Mouse (Mus musculus) stomach, embryonic 16.5 days (tissue): ENCODE measurements around the gene Zc3h7b. TPM values are rescaled to one million over a fixed set of nuclear protein-coding genes. Genes with fewer than 3 reads are reported as not detected.
A peak's percentile ranks its signal among the peaks of the same experiment; 100 is the strongest.

ENCODE experiments used
- ATAC-seq: fragments of 200-750 bp; cut with Nextera tagmentation; 2 replicates; pipeline ENCODE4 v1.8.0; 2017; ENCODE audit warnings: moderate number of reproducible peaks, moderate TSS enrichment; ENCODE audit not compliant: insufficient read depth, low FRiP score
- H3K27ac ChIP-seq: fragments of 300-500 bp; sonication (generic); 2 replicates; pipeline ENCODE4 v1.5.1; 2014; ENCODE audit warnings: low read length
- H3K27me3 ChIP-seq: fragments of 300-500 bp; sonication (generic); 2 replicates; pipeline ENCODE4 v1.6.1; 2014; ENCODE audit warnings: low read length, control low read depth, mixed read lengths; ENCODE audit not compliant: control insufficient read depth, insufficient read depth
- H3K36me3 ChIP-seq: fragments of 300-500 bp; sonication (generic); 2 replicates; pipeline ENCODE4 v1.6.1; 2014; ENCODE audit warnings: low read length; ENCODE audit not compliant: control insufficient read depth, insufficient read depth
- H3K4me1 ChIP-seq: fragments of 300-500 bp; sonication (generic); 2 replicates; pipeline ENCODE4 v1.6.1; 2014; ENCODE audit warnings: low read length, control low read depth, mixed read lengths; ENCODE audit not compliant: control insufficient read depth, insufficient read depth
- H3K4me2 ChIP-seq: fragments of 300-500 bp; sonication (generic); 2 replicates; pipeline ENCODE4 v1.6.1; 2014; ENCODE audit warnings: low read depth, low read length, mixed read lengths
- H3K4me3 ChIP-seq: fragments of 300-500 bp; sonication (generic); replicated peaks from 2 replicates; pipeline ENCODE4 v1.5.1; 2014; ENCODE audit warnings: mild to moderate bottlenecking, low read length
- H3K9ac ChIP-seq: fragments of 300-500 bp; sonication (generic); 2 replicates; pipeline ENCODE4 v1.6.1; 2014; ENCODE audit warnings: low read length
- H3K9me3 ChIP-seq: fragments of 300-500 bp; sonication (generic); replicated peaks from 2 replicates; pipeline ENCODE4 v1.6.1; 2016; ENCODE audit warnings: low read length, control low read depth; ENCODE audit not compliant: control insufficient read depth
- WGBS: fragments of 180-500 bp; shearing (Covaris S2); extraction: QIAGEN DNeasy Blood & Tissue Kit; methylation state at CpG from one replicate; pipeline ENCODE4 v1.1.7; 2014; 5-methylcytosine and 5-hydroxymethylcytosine counted together
- polyA plus RNA-seq: library from polyadenylated mRNA; unstranded; fragments of >200 nt; fragmentation: Nextera tagmentation; extraction: Ambion mirVana; gene quantifications from 2 replicates; pipeline ENCODE4 v1.2.1, GENCODE M21; 2015

Zc3h7b gene
- polyA plus RNA-seq, 1 experiment from 2014 or later, result 23.9 TPM

- Histone ChIP-seq H3K36me3 (no peaks in the 10 kb centered on the region), H3K4me2 (no peak overlapping the region), H3K27ac (no peak overlapping the region), H3K27me3 (no peaks in the 10 kb centered on the region), H3K4me3 (no peak overlapping the region), H3K9ac (no peak overlapping the region), H3K9me3 (no peaks in the 10 kb centered on the region), H3K4me1 (peaks cover 9% of the 10 kb centered on the region)
- 78% methylated on average over 6 of the region's 6 CpGs for WGBS
- no peak for ATAC-seq
Measured at GRCm38 (mm10) chr15:81797861-81798260, 53.0 kb downstream of the Zc3h7b start.

DNA sequence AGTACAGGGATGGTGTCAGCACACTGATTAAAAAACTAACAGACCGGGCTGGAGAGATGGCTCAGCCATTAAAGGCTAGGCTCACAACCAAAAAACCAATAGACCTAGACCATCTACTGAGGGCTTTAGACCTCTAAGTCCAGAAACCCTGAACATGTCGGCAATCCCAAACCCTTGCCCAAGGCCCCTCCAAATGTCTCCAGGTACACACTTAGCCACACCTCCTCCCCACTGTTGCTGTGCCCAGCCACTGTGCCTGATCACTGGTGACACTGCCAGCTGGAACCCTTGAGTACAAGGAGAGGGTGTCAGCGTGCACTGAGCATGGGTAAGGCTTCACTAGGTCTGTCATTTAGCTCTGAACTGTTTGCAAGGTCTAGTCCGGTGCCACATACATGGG, 53.6 kb downstream of the Zc3h7b start:
- Histone ChIP-seq H3K4me1 (peaks cover 14% of the 10 kb centered on the region), H3K36me3 (no peaks in the 10 kb centered on the region), H3K27ac (no peak overlapping the region), H3K4me3 (no peak overlapping the region), H3K9me3 (no peaks in the 10 kb centered on the region), H3K4me2 (no peak overlapping the region), H3K9ac (no peak overlapping the region), H3K27me3 (no peaks in the 10 kb centered on the region)
- WGBS, result 81% methylated on average over 4 of the region's 4 CpGs
- no peak for ATAC-seq

- H3K4me3 ChIP-seq, result no peak overlapping the region
- H3K36me3 ChIP-seq, result no peaks in the 10 kb centered on the region
- H3K4me1 ChIP-seq, result peaks cover 30% of the 10 kb centered on the region
- no peak overlapping the region for H3K4me2 ChIP-seq
- H3K27me3 ChIP-seq, result no peaks in the 10 kb centered on the region
- H3K9me3 ChIP-seq, result no peaks in the 10 kb centered on the region
- ATAC-seq, result no peak
- no peak overlapping the region for H3K9ac ChIP-seq
- 68% methylated on average over 3 of the region's 3 CpGs for WGBS
- no peak overlapping the region for H3K27ac ChIP-seq
Measured at GRCm38 (mm10) chr15:81800391-81800790, 55.5 kb downstream of the Zc3h7b start.

DNA sequence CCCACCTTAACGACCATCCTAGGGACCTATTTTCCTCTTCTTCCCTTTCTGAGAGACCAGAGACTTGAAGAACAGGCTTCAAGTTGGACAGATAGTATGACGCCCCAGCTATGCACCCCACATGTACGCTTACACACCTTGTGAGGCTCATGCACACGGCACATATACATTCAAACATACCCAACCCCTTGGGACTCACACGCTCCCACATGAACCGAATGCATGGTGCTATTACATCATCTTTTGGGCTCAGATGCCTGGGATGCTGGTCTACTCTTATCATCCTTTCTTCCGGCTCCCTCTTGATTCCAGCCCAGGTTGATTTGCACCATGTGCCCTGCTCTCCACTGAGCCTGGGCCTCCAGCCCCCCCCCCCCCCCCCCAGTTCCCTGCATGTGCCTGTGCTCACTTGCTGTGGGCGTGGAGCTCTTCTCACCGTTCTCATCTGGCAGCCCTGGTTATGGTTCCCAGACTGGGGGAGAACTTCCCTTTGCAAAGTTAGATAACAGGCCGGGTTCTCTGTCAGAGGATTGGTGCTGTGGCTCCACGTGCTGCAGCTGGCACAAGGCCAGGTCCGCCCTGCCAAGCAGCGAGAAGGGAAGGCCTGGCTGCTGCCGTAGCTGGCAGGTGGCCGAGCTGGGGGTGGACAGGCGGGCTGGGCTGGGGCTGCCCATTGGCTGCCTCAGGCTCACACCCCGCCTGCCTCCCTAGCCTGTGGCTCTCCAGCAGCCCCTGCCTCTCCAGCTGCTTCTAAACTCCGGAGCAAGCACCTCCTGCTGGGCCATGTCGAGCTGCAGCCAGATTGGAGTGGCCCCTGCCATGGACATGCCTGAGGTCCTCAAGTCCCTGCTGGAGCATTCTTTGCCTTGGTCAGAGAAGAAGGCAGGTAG, 57.4 kb downstream of the Zc3h7b start, which contains the start of gene Tef:
Gene Tef (plus strand): TSS at position 421 of the 890 bp plus-strand sequence.
- Histone ChIP-seq H3K9ac (peak within 1 kb of the TSS; percentile 71), H3K36me3 (no peaks in the 10 kb centered on the region), H3K9me3 (no peaks in the 10 kb centered on the region), H3K4me3 (peak within 1 kb of the TSS; percentile 47), H3K4me2 (peak within 1 kb of the TSS; percentile 81), H3K27ac (peak within 1 kb of the TSS; percentile 81), H3K27me3 (no peaks in the 10 kb centered on the region), H3K4me1 (peaks cover 32% of the 10 kb centered on the region)
- 15% methylated on average over 19 of the region's 19 CpGs for WGBS
- ATAC-seq, result peak; percentile 98

GRCm38 (mm10) chr15:81802941-81803351, 58.1 kb downstream of the Zc3h7b start:
- no peaks in the 10 kb centered on the region for H3K9me3 ChIP-seq
- no peaks in the 10 kb centered on the region for H3K27me3 ChIP-seq
- H3K9ac ChIP-seq, result peak overlapping the region; percentile 71
- H3K36me3 ChIP-seq, result no peaks in the 10 kb centered on the region
- peak overlapping the region; percentile 72 for H3K27ac ChIP-seq
- H3K4me3 ChIP-seq, result peak overlapping the region; percentile 47
- ATAC-seq, result peak; percentile 14
- 9% methylated on average over 8 of the region's 8 CpGs for WGBS
- H3K4me1 ChIP-seq, result peaks cover 32% of the 10 kb centered on the region
- peak overlapping the region; percentile 81 for H3K4me2 ChIP-seq

- peak overlapping the region; percentile 81 for H3K4me2 ChIP-seq
- peak overlapping the region; percentile 47 for H3K4me3 ChIP-seq
- peak overlapping the region; percentile 71 for H3K9ac ChIP-seq
- ATAC-seq, result no peak
- 43% methylated on average over 4 of the region's 4 CpGs for WGBS
- H3K36me3 ChIP-seq, result no peaks in the 10 kb centered on the region
- H3K27ac ChIP-seq, result peak overlapping the region; percentile 72
- H3K27me3 ChIP-seq, result no peaks in the 10 kb centered on the region
- peaks cover 32% of the 10 kb centered on the region for H3K4me1 ChIP-seq
- no peaks in the 10 kb centered on the region for H3K9me3 ChIP-seq
Measured at GRCm38 (mm10) chr15:81803425-81803951, 58.6 kb downstream of the Zc3h7b start.

- no peak overlapping the region for H3K27ac ChIP-seq
- ATAC-seq, result no peak
- H3K9ac ChIP-seq, result peak overlapping the region; percentile 43; the same call in 1 of the 2 replicates
- H3K36me3 ChIP-seq, result no peaks in the 10 kb centered on the region
- WGBS, result 72% methylated on average over 1 of the region's 1 CpGs
- peak overlapping the region; percentile 81 for H3K4me2 ChIP-seq
- no peaks in the 10 kb centered on the region for H3K9me3 ChIP-seq
- H3K27me3 ChIP-seq, result no peaks in the 10 kb centered on the region
- 0 out of 2 replicates have a peak overlapping the region, but pooled peaks have one; percentile 47 for H3K4me3 ChIP-seq
- peaks cover 36% of the 10 kb centered on the region for H3K4me1 ChIP-seq
Measured at GRCm38 (mm10) chr15:81804172-81804571, 59.3 kb downstream of the Zc3h7b start.

DNA sequence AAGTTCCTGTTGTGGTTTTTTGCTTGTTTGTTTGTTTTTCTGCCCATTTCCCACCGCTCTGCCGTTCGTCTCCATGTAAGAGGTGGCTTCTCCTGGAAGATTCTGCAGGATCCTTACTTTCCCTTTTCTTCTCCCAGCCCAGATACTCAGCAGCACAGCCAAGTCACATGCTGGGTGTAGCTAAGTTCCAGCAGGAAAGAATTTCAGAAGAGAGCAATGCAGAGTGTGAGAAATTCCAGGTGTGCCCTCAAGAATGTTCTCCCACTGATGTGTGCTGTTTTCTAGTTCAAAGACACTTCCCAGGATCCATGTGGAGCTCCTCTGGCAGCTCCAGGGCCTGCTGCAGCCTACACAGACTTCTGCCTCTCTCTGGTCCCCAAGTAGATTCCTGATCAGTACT, 60.0 kb downstream of the Zc3h7b start:
- H3K27me3 ChIP-seq, result no peaks in the 10 kb centered on the region
- H3K4me1 ChIP-seq, result peaks cover 42% of the 10 kb centered on the region
- 0 out of 2 replicates have a peak overlapping the region, but pooled peaks have one; percentile 9 for H3K4me2 ChIP-seq
- H3K4me3 ChIP-seq, result no peak overlapping the region
- H3K9ac ChIP-seq, result no peak overlapping the region
- H3K27ac ChIP-seq, result peak overlapping the region; percentile 36; the same call in 1 of the 2 replicates
- no peaks in the 10 kb centered on the region for H3K36me3 ChIP-seq
- WGBS, result 83% methylated on average over 3 of the region's 3 CpGs
- ATAC-seq, result no peak
- no peaks in the 10 kb centered on the region for H3K9me3 ChIP-seq

- ATAC-seq, result no peak
- Histone ChIP-seq H3K4me3 (no peak overlapping the region), H3K36me3 (no peaks in the 10 kb centered on the region), H3K4me1 (peaks cover 43% of the 10 kb centered on the region), H3K27ac (peak overlapping the region; percentile 25; the same call in 1 of the 2 replicates), H3K27me3 (no peaks in the 10 kb centered on the region), H3K9me3 (no peaks in the 10 kb centered on the region), H3K4me2 (no peak overlapping the region), H3K9ac (no peak overlapping the region)
- 48% methylated on average over 6 of the region's 6 CpGs for WGBS
Measured at GRCm38 (mm10) chr15:81805624-81806023, 60.8 kb downstream of the Zc3h7b start.
